Mouse (Mus musculus) forebrain, embryonic 12.5 days (tissue): ENCODE measurements at regions not wholly inside any gene's neighbourhood (a gene's known extent, or its start where the extent isn't known, plus 50 kb on each side); places are given as distances from the start of the nearest gene placed in this dataset.

Source experiments
- ATAC-seq: fragments of 200-750 bp; cut with Nextera tagmentation; 2 replicates; pipeline ENCODE4 v1.8.0; 2017; ENCODE audit warnings: moderate TSS enrichment; ENCODE audit not compliant: low FRiP score
- H3K27ac ChIP-seq: fragments of 300-500 bp; sonication (generic); 2 replicates; pipeline ENCODE4 v1.5.1; 2016; ENCODE audit warnings: mild to moderate bottlenecking
- H3K27me3 ChIP-seq: fragments of 300-500 bp; sonication (generic); 2 replicates; pipeline ENCODE4 v1.6.1; 2016; ENCODE audit warnings: mild to moderate bottlenecking
- H3K36me3 ChIP-seq: fragments of 300-500 bp; sonication (generic); replicated peaks from 2 replicates; pipeline ENCODE4 v1.6.1; 2016; ENCODE audit warnings: mild to moderate bottlenecking
- H3K4me1 ChIP-seq: fragments of 300-500 bp; sonication (generic); 2 replicates; pipeline ENCODE4 v1.6.1; 2016
- H3K4me2 ChIP-seq: fragments of 300-500 bp; sonication (generic); 2 replicates; pipeline ENCODE4 v1.6.1; 2016; ENCODE audit warnings: mild to moderate bottlenecking, moderate library complexity
- H3K4me3 ChIP-seq: fragments of 300-500 bp; sonication (generic); replicated peaks from 2 replicates; pipeline ENCODE4 v1.5.1; 2016; ENCODE audit warnings: mild to moderate bottlenecking
- H3K9ac ChIP-seq: fragments of 300-500 bp; sonication (generic); 2 replicates; pipeline ENCODE4 v1.6.1; 2016; ENCODE audit warnings: mild to moderate bottlenecking
- H3K9me3 ChIP-seq: fragments of 300-500 bp; sonication (generic); 2 replicates; pipeline ENCODE4 v1.6.1; 2016
- WGBS: fragments of 180-500 bp; shearing (Covaris S2); methylation state at CpG from one replicate; pipeline ENCODE4 v1.1.7; 2016; 5-methylcytosine and 5-hydroxymethylcytosine counted together

DNA sequence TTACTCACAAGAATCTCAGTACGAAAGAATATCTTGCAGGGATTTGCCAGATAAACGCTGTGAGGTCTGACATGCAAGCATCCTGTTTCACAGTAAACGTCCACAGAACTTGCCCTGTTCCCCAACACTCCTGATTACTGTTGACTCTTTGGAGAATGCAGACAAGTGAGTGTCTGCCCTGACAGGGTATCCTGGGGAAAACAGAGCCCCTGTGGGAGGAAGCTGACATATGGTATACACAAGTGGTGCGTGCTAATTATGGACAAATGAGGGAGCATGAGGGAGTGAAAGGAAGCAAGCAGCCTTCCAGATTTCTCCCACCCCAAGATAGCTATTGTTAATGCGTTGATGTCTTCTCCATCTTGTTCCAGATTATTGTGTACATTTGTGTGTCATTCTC, 124.5 kb upstream of the Pdzrn3 start:
- 53% methylated on average over 5 of the region's 5 CpGs for WGBS
- Histone ChIP-seq H3K4me2 (no peak overlapping the region), H3K4me3 (no peak overlapping the region), H3K36me3 (no peaks in the 10 kb centered on the region), H3K9ac (no peak overlapping the region), H3K9me3 (no peaks in the 10 kb centered on the region), H3K27ac (no peak overlapping the region), H3K27me3 (no peaks in the 10 kb centered on the region), H3K4me1 (peaks cover 3% of the 10 kb centered on the region; the same call in 1 of the 2 replicates)
- no peak for ATAC-seq

DNA sequence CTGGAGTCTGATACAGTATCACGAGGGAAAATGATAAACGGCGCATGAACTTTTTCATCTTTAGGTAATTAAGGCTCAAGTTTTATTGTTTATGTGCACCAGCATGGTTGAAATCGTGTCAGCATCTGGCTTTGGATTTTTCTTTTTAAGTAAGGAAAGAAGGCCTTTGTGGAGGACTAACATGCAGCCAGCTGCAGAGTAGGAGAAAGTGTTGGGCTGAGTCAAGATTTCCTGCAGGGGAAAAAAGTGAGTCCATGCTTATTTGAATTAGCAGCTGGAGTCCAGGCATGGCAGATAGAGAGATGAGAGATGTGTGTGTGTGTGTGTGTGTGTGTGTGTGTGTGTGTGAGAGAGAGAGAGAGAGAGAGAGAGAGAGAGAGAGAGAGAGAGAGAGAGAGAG, 124.0 kb upstream of the Pdzrn3 start:
- 75% methylated on average over 4 of the region's 4 CpGs for WGBS
- Histone ChIP-seq H3K27ac (no peak overlapping the region), H3K9me3 (no peaks in the 10 kb centered on the region), H3K4me2 (no peak overlapping the region), H3K36me3 (no peaks in the 10 kb centered on the region), H3K27me3 (no peaks in the 10 kb centered on the region), H3K4me3 (no peak overlapping the region), H3K9ac (no peak overlapping the region), H3K4me1 (peaks cover 3% of the 10 kb centered on the region; the same call in 1 of the 2 replicates)
- no peak for ATAC-seq

DNA sequence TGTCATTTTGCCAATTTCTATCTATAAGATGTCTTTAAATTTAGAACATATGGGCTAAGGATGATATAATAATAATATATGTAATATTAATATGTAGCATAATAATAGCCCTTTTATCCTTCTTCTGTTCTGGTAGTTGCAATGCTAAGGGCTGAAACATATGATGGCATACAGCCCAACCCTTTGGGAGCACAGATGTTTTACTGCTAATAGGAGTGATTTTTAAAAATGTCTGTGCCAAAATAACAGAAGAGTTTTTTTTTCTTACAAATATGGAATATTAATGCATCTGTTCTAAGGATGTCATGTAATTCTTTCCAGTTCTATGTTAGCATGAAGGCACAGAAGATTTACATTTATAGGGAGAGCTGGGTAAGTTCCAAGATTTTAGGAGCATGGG, 122.5 kb upstream of the Pdzrn3 start:
- no peaks in the 10 kb centered on the region for H3K27me3 ChIP-seq
- no peaks in the 10 kb centered on the region for H3K36me3 ChIP-seq
- no peak overlapping the region for H3K9ac ChIP-seq
- H3K4me3 ChIP-seq = no peak overlapping the region
- no peaks in the 10 kb centered on the region for H3K9me3 ChIP-seq
- peaks cover 3% of the 10 kb centered on the region; the same call in 1 of the 2 replicates for H3K4me1 ChIP-seq
- H3K4me2 ChIP-seq = no peak overlapping the region
- ATAC-seq = no peak
- H3K27ac ChIP-seq = no peak overlapping the region

DNA sequence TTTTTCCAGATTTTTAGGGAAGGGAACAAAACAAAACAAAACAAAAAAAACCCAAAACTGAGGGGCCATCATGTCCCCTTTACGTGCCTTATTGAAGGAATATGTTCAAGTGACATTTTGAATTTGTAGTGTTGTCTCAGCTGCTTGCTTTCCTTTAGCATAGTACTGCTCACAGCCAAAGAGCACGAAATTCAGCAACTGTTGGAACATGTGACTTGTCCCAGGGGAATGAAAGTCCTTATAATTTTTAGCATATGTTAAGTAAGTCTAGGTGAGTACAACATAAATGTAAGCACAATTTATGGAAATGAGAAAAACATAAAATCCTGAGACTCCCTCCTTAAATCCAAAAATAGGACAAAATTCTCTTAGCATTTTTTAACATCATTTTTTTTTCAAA, 110.8 kb upstream of the Pdzrn3 start:
- 65% methylated on average over 2 of the region's 2 CpGs for WGBS
- H3K9ac ChIP-seq = no peak overlapping the region
- H3K4me1 ChIP-seq = no peaks in the 10 kb centered on the region
- no peaks in the 10 kb centered on the region for H3K36me3 ChIP-seq
- H3K4me2 ChIP-seq = no peak overlapping the region
- H3K9me3 ChIP-seq = no peaks in the 10 kb centered on the region
- H3K4me3 ChIP-seq = no peak overlapping the region
- H3K27me3 ChIP-seq = no peaks in the 10 kb centered on the region
- no peak overlapping the region for H3K27ac ChIP-seq
- ATAC-seq = no peak

DNA sequence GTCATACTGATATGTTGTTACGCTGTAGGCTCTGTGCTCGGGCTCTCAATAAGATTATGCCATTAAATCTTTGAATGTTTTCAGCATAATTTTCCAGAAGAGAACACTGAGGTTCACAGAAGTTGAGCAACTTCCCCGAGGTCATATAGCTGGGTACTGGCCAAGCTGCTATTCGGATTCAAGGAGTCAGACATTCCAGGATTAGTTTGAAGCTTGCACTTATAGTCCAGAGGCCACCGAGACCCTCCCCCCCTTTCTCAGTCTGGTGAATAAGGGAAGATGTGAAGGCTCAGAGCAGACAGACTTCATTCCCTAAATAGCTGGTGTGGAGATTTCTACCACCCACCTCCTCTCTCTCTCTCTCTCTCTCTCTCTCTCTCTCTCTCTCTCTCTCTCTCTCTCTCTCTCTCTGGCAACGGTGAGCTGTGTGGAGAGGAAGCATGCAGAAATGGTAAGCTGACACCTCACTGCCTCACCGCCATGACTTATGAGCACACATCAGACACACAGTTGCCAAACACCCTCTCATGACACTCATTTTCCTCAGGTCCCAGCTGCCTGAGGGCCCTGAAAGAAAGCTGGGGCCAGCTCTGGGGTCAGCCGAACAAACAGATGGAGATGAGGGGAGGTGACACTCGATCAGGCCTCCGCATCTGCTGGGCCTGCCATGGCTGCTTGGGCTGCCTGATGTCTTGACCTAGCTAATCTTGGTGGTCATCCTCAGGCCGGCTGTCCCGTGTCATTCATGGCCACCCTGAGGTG, 107.0 kb upstream of the Pdzrn3 start:
- ATAC-seq = no peak
- no peak overlapping the region for H3K4me2 ChIP-seq
- no peak overlapping the region for H3K9ac ChIP-seq
- H3K27me3 ChIP-seq = no peaks in the 10 kb centered on the region
- no peaks in the 10 kb centered on the region for H3K9me3 ChIP-seq
- H3K4me3 ChIP-seq = no peak overlapping the region
- H3K36me3 ChIP-seq = no peaks in the 10 kb centered on the region
- 73% methylated on average over 12 of the region's 12 CpGs for WGBS
- no peak overlapping the region for H3K27ac ChIP-seq
- no peaks in the 10 kb centered on the region for H3K4me1 ChIP-seq

DNA sequence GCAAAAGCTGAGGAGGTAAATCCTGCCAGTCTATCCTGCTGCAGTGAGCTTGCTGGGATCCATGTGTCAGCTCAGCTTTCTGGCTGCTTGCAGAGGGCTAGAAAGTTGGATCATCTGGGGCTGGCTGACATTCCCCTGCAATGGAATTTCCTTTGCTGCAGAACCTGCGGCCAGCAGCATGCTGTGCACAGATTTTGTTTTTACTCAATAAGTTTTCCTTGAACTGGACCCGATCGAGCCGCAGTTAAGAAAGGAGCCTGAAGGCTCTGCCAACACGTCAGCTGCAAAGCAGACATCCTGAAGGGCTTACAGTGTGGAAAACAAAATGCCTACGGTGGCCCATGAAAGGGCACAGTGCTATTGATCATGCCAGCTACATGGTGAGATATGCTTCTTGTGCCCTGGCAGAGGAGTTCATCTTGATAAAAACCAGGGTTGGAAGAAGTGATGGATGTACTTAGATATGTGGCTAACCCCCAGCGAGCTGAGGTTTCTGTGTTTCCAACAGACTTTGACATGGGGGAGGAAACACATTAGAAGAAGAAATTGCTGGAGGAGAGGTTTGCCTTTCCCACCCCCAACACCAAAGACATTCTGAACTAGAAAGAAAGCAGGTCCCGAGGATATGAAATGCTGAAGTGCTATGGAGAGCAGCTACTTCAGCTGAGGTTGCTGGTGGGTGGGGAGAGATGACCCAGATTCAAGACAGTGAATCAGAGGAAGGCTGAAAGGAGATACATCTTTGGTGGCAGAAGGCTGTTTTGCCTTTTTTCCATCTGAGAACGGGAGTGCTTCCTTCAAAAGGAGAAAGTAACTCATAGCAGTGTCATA, 105.2 kb upstream of the Pdzrn3 start:
- Histone ChIP-seq H3K36me3 (no peaks in the 10 kb centered on the region), H3K27me3 (no peaks in the 10 kb centered on the region), H3K4me3 (no peak overlapping the region), H3K9me3 (no peaks in the 10 kb centered on the region), H3K4me2 (no peak overlapping the region), H3K4me1 (no peaks in the 10 kb centered on the region), H3K27ac (no peak overlapping the region), H3K9ac (no peak overlapping the region)
- 60% methylated on average over 9 of the region's 9 CpGs for WGBS
- ATAC-seq = no peak

DNA sequence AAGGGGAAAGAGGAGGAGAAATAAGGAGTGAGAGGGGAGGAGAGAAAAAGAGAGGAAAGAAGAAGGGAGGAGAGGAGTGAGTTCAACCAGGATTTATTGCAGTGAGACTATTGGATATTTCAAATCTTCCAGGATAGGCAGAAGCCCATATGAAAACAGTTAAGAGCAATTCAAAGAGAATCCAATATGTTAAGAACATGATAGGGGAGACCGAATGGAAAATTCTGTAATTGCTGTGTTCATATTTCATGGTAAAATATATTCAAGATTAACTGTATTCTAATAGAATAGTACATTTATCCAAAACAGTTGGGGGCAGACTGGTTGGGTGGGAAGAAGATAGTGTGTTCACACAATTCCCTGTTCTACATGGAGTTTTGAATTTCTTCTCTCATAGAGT, 96.3 kb upstream of the Pdzrn3 start:
- H3K4me2 ChIP-seq = no peak overlapping the region
- H3K9me3 ChIP-seq = no peaks in the 10 kb centered on the region
- H3K27ac ChIP-seq = no peak overlapping the region
- H3K4me3 ChIP-seq = no peak overlapping the region
- H3K36me3 ChIP-seq = no peaks in the 10 kb centered on the region
- 87% methylated on average over 1 of the region's 1 CpGs for WGBS
- ATAC-seq = no peak
- no peak overlapping the region for H3K9ac ChIP-seq
- H3K27me3 ChIP-seq = no peaks in the 10 kb centered on the region
- H3K4me1 ChIP-seq = no peaks in the 10 kb centered on the region; the same call in 1 of the 2 replicates

DNA sequence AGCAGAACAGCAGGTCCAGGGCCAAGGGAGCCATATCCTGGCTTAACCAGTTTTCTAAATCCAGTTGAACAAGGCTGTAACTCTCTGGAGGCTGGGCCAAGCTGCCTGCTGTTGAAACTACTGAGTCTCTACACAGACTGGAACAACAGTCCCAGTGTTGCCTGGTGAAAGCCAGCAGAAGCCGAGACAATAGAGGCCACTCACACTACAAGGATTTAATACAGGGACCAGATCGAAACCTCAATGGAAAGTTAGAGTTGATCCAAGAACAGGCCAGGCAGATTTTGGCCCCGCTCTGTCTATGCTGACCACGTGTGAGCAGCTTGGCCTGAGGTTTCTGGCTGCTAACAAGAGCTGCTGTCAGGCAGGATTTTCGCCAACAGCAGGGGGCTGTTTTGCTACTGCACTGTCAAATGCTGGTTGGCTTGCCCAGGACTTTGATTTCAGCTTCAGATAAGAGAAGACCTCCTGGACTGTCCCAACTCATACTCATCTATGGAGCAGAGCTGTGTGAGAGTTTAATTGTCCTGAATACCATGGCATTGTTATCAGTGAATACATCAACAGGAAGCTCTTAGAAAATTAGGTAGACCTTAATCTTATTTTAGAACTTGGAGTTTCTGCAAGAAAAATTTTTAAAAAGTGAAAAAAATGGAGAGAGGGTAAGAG, 95.7 kb upstream of the Pdzrn3 start:
- H3K27ac ChIP-seq = no peak overlapping the region
- WGBS = 14% methylated on average over 5 of the region's 5 CpGs
- no peak overlapping the region for H3K4me3 ChIP-seq
- H3K9me3 ChIP-seq = no peaks in the 10 kb centered on the region
- H3K36me3 ChIP-seq = no peaks in the 10 kb centered on the region
- no peak overlapping the region for H3K9ac ChIP-seq
- H3K4me1 ChIP-seq = no peaks in the 10 kb centered on the region; the same call in 1 of the 2 replicates
- H3K4me2 ChIP-seq = no peak overlapping the region
- H3K27me3 ChIP-seq = no peaks in the 10 kb centered on the region
- ATAC-seq = no peak

DNA sequence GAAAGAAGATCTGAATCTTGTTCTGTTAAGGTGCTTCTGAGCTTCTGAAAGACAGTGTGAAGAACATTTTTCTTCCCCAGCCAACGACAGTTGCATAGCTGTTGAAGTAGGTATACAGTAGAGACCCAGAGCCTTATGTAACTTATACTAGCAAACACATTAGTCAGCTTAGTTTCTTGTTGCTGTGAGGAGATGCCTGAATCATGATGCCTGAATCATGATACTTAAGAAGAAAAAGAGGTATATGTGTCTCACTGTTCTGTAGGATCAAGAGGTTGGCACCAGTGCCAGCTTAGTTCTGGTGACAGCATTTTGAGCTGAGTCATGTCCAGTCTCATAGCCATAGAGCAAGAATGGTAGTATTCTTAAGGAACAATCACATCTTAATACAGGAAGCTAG, 87.2 kb upstream of the Pdzrn3 start:
- H3K27me3 ChIP-seq = no peaks in the 10 kb centered on the region
- no peaks in the 10 kb centered on the region for H3K4me1 ChIP-seq
- H3K4me3 ChIP-seq = no peak overlapping the region
- no peak for ATAC-seq
- H3K36me3 ChIP-seq = no peaks in the 10 kb centered on the region
- WGBS = 76% methylated on average over 1 of the region's 1 CpGs
- H3K9ac ChIP-seq = no peak overlapping the region
- no peak overlapping the region for H3K27ac ChIP-seq
- no peak overlapping the region for H3K4me2 ChIP-seq
- H3K9me3 ChIP-seq = no peaks in the 10 kb centered on the region

DNA sequence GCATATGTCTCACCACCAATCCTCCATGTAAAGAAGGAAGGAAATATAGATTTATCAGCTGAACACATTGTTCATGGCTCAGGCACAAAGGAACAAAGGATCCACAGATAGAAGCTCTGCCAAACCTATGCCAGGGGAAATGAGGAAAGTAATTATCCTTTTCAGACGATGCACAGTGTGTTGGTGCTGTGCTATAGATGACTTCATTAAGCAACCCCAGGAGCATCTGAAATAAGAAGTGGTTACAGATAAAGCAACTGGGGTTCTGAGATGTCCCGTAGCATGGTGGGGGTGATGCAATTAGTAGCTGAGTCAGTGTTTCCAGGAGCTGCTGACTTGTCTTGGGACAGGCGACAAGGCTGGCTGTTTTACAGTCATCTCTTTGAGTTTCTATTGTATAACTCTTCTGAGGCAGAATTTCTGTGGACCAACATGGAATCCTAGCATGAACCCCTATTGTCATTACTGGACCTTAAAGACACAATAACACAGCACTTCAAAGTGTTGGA, 86.2 kb upstream of the Pdzrn3 start:
- Histone ChIP-seq H3K36me3 (no peaks in the 10 kb centered on the region), H3K4me3 (no peak overlapping the region), H3K4me2 (no peak overlapping the region), H3K27me3 (no peaks in the 10 kb centered on the region), H3K27ac (no peak overlapping the region), H3K9me3 (no peaks in the 10 kb centered on the region), H3K9ac (no peak overlapping the region), H3K4me1 (no peaks in the 10 kb centered on the region)
- ATAC-seq = no peak
- WGBS = 71% methylated on average over 3 of the region's 3 CpGs

DNA sequence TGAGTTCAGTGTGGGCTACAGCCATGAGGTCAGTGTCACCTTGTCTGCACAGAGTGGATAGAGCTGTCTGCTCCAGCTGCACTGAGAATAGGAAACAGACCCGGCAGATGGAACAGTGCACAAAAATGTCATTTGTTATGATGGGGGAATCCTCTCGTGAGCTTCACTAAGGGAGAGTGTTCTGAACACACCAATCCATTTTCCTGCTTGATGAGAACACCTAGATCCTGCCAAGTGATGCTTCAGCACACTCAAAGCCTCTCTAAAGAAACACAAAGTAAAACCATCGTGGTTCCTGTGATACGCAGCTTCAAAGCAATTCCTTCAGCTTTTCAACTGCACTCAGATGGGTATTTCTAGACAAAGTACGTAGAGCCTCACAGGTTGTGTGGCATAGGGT, 69.0 kb upstream of the Pdzrn3 start:
- 86% methylated on average over 5 of the region's 5 CpGs for WGBS

DNA sequence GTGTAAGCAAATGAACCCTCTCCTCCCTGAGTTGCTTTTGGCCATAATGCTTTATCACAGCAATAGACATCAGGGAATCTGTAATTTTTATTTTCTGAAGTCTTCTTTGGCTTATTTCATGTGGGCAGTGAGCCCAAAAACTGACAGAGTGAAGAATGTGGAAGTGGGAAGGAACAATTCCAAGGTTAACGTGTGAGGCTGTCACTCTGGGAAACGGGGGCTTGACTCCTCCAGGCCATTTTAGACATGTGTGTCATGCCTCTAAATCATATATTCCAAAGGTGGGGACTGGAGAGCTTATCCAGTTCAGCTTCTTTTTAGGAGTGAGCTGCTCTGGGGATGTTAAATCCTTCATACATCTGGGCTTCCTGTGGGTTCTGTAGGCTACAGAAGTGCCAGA, 68.6 kb upstream of the Pdzrn3 start:
- Histone ChIP-seq H3K36me3 (no peaks in the 10 kb centered on the region), H3K4me2 (no peak overlapping the region), H3K4me1 (no peaks in the 10 kb centered on the region), H3K27ac (no peak overlapping the region), H3K4me3 (no peak overlapping the region), H3K9me3 (no peaks in the 10 kb centered on the region), H3K27me3 (no peaks in the 10 kb centered on the region), H3K9ac (no peak overlapping the region)
- 79% methylated on average over 2 of the region's 2 CpGs for WGBS
- ATAC-seq = no peak

More for the DNA sequence above, 69.0 kb upstream of the Pdzrn3 start:
- no peaks in the 10 kb centered on the region for H3K4me1 ChIP-seq
- H3K27me3 ChIP-seq = no peaks in the 10 kb centered on the region
- no peaks in the 10 kb centered on the region for H3K9me3 ChIP-seq
- H3K9ac ChIP-seq = no peak overlapping the region
- no peaks in the 10 kb centered on the region for H3K36me3 ChIP-seq
- no peak for ATAC-seq
- no peak overlapping the region for H3K4me2 ChIP-seq
- no peak overlapping the region for H3K27ac ChIP-seq
- no peak overlapping the region for H3K4me3 ChIP-seq
